Mouse (Mus musculus) neural tube, embryonic 13.5 days (tissue): Measurements from ENCODE around the gene Gpx1. TPM values are rescaled to one million over a fixed set of nuclear protein-coding genes. Genes with fewer than 3 reads are reported as not detected.

Experiments used
- ATAC-seq: fragments of 200-750 bp; cut with Nextera tagmentation; 2 replicates; pipeline ENCODE4 v1.8.0; 2017; ENCODE audit warnings: low read depth, mild to moderate bottlenecking, moderate TSS enrichment, moderate library complexity
- H3K27ac ChIP-seq: fragments of 300-500 bp; sonication (generic); replicated peaks from 2 replicates; pipeline ENCODE4 v1.5.1; 2015; ENCODE audit warnings: moderate library complexity, mild to moderate bottlenecking, inconsistent platforms
- H3K27me3 ChIP-seq: fragments of 300-500 bp; sonication (generic); 2 replicates; pipeline ENCODE4 v1.6.1; 2015; ENCODE audit warnings: mild to moderate bottlenecking, inconsistent platforms
- H3K36me3 ChIP-seq: fragments of 300-500 bp; sonication (generic); 2 replicates; pipeline ENCODE4 v1.6.1; 2015; ENCODE audit warnings: mild to moderate bottlenecking, inconsistent platforms
- H3K4me1 ChIP-seq: fragments of 300-500 bp; sonication (generic); replicated peaks from 2 replicates; pipeline ENCODE4 v1.6.1; 2015; ENCODE audit warnings: inconsistent platforms
- H3K4me2 ChIP-seq: fragments of 300-500 bp; sonication (generic); 2 replicates; pipeline ENCODE4 v1.6.1; 2015; ENCODE audit warnings: inconsistent platforms, mild to moderate bottlenecking, moderate library complexity
- H3K4me3 ChIP-seq: fragments of 300-500 bp; sonication (generic); 2 replicates; pipeline ENCODE4 v1.5.1; 2015; ENCODE audit warnings: mild to moderate bottlenecking, inconsistent platforms
- H3K9ac ChIP-seq: fragments of 300-500 bp; sonication (generic); 2 replicates; pipeline ENCODE4 v1.6.1; 2015; ENCODE audit warnings: moderate library complexity, mild to moderate bottlenecking, inconsistent platforms
- H3K9me3 ChIP-seq: fragments of 300-500 bp; sonication (generic); 2 replicates; pipeline ENCODE4 v1.6.1; 2016; ENCODE audit warnings: inconsistent platforms
- WGBS: fragments of 180-500 bp; shearing (Covaris S2); methylation state at CpG from one replicate; pipeline ENCODE4 v1.1.7; 2015; 5-methylcytosine and 5-hydroxymethylcytosine counted together
- polyA plus RNA-seq: library from polyadenylated mRNA; unstranded; fragments of >200 nt; fragmentation: Nextera tagmentation; extraction: Ambion mirVana; gene quantifications from 2 replicates; pipeline ENCODE4 v1.2.1, GENCODE M21; 2015

Gene Gpx1
- 548 and 562 TPM in 2 replicates for polyA plus RNA-seq

DNA sequence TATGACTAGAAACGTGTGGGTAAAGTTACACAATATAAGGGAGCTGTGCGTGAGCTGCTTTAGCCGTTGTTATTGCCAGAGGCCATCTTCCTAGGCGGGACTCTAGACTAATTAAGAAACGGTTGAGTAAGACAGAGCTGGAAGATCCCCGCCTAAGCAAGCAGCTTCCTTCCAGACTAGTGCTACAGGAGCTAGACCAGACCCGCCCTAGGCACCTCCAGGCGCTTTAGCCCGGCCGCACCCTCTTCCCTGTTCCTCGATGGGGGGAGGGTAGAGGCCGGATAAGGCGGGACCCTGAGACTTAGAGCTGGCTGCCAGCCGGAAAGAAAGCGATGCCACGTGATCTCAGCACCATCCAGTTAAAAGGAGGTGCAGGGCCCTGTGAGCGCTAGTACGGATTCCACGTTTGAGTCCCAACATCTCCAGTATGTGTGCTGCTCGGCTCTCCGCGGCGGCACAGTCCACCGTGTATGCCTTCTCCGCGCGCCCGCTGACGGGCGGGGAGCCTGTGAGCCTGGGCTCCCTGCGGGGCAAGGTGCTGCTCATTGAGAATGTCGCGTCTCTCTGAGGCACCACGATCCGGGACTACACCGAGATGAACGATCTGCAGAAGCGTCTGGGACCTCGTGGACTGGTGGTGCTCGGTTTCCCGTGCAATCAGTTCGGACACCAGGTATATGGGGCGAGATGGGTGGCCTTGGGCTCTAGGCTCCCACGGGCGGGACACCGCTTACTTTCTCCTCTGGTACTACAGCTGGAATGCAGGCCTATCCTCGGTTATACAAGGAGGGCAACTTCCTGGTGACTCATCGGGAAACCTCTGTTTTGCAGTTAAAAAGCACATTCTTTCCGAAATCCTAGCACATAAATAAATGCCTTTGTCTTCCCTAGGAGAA lies at the start of gene Gpx1:
TSS of gene Gpx1 (plus strand) at position 18 of the 896 bp plus-strand sequence.
- peak within 1 kb of the TSS; percentile 72 for H3K4me3 ChIP-seq

DNA sequence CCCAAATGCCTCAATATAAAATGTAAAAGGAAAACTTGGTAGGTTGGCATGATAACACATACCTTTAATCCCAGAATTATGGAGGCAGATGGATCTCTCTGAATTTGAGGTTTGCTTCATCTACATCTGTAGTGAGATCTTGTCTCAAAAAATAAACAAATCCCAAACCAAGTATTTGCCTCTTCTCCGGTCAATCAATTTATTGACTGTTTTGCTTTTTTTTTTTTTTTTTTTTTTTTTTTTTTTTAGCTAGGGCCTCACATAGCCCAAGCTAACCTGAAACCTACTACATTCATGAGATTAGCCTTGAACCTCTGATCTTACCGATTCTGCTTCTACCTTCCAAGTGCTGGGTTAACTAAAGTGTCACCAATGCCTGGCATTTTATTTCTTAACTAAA lies 49.4 kb upstream of the Gpx1 start:
- Histone ChIP-seq H3K4me2 (peak overlapping the region; percentile 70), H3K4me3 (peak overlapping the region; percentile 59), H3K27ac (peak overlapping the region; percentile 94), H3K4me1 (peaks cover 16% of the 10 kb centered on the region), H3K9ac (peak overlapping the region; percentile 86), H3K9me3 (no peaks in the 10 kb centered on the region), H3K36me3 (peaks cover 12% of the 10 kb centered on the region), H3K27me3 (no peaks in the 10 kb centered on the region)
- no peak for ATAC-seq
- WGBS, result 63% methylated on average over 2 of the region's 2 CpGs

More for the DNA sequence above, at the start of gene Gpx1:
- under 1% methylated on average over 49 of the region's 49 CpGs for WGBS
- peak within 1 kb of the TSS; percentile 77 for H3K4me2 ChIP-seq
- H3K36me3 ChIP-seq, result peaks cover 27% of the 10 kb centered on the region
- H3K9me3 ChIP-seq, result no peaks in the 10 kb centered on the region
- ATAC-seq, result peak; percentile 98
- no peaks in the 10 kb centered on the region for H3K27me3 ChIP-seq
- peaks cover 30% of the 10 kb centered on the region for H3K4me1 ChIP-seq
- H3K27ac ChIP-seq, result peak within 1 kb of the TSS; percentile 95
- H3K9ac ChIP-seq, result peak within 1 kb of the TSS; percentile 95

DNA sequence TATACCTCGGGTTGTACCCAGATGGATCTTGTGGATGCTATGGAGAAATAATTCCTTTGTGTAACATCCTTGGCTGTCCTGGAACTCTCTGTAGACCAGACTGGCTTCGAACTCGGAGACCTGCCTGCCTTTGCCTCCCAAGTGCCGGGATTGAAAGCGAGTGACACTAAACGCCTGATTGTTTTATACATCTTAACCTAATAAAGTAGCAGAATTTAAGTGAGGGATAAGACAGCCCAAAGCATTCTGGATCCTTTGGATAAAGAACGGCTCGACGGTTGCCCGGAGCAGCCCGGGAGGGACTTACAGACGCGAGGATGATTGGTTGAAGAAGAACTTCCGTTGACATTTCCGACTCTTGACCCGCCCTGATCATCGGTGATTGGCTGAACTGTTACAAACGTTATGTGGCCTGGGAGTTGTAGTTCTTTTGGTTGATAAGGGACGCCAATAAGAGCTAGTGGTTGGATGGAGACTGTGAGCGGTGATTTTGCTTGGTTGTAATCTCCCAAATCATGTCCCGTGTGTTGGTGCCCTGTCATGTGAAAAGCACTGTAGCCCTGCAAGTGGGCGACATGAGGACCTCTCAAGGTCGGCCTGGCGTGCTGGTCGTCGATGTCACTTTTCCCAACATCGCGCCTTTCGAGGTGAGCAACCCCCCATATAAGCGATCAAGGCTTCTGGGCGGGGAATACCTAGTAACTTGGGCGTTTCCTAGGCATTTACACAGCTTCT lies 48.5 kb upstream of the Gpx1 start, which contains the start of gene Nicn1:
TSS of gene Nicn1 (plus strand) at position 414 of the 735 bp plus-strand sequence.
- Histone ChIP-seq H3K36me3 (peaks cover 20% of the 10 kb centered on the region), H3K9ac (peak within 1 kb of the TSS; percentile 86), H3K4me2 (peak within 1 kb of the TSS; percentile 70), H3K4me3 (peak within 1 kb of the TSS; percentile 59), H3K27me3 (no peaks in the 10 kb centered on the region), H3K27ac (peak within 1 kb of the TSS; percentile 94), H3K4me1 (peaks cover 16% of the 10 kb centered on the region), H3K9me3 (no peaks in the 10 kb centered on the region)
- WGBS, result under 1% methylated on average over 32 of the region's 32 CpGs
- peak; percentile 98 for ATAC-seq

DNA sequence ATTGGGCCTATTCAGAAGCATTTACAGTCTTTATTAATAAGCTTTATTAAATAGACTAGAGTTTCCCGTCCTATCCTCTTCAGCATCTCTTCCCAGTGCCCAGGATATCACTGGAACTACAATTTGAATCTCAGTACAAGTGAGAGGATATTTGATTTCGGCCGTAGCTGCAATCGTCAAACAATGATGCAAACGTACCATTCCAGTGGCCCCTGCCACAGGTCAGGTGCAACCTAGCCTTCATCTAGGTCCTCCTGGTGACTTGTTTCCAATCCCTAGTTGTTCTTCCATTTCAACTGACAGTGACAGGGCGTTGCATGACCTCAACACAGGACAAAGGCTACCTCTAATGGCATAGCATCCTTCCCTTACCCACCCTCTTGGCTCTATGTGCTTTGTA lies 47.9 kb upstream of the Gpx1 start:
- no peaks in the 10 kb centered on the region for H3K27me3 ChIP-seq
- ATAC-seq, result no peak
- WGBS, result 53% methylated on average over 6 of the region's 6 CpGs
- H3K4me3 ChIP-seq, result peak overlapping the region; percentile 59
- peaks cover 26% of the 10 kb centered on the region for H3K36me3 ChIP-seq
- peak overlapping the region; percentile 70 for H3K4me2 ChIP-seq
- H3K9ac ChIP-seq, result peak overlapping the region; percentile 73
- peaks cover 16% of the 10 kb centered on the region for H3K4me1 ChIP-seq
- no peaks in the 10 kb centered on the region for H3K9me3 ChIP-seq
- peak overlapping the region; percentile 83 for H3K27ac ChIP-seq

DNA sequence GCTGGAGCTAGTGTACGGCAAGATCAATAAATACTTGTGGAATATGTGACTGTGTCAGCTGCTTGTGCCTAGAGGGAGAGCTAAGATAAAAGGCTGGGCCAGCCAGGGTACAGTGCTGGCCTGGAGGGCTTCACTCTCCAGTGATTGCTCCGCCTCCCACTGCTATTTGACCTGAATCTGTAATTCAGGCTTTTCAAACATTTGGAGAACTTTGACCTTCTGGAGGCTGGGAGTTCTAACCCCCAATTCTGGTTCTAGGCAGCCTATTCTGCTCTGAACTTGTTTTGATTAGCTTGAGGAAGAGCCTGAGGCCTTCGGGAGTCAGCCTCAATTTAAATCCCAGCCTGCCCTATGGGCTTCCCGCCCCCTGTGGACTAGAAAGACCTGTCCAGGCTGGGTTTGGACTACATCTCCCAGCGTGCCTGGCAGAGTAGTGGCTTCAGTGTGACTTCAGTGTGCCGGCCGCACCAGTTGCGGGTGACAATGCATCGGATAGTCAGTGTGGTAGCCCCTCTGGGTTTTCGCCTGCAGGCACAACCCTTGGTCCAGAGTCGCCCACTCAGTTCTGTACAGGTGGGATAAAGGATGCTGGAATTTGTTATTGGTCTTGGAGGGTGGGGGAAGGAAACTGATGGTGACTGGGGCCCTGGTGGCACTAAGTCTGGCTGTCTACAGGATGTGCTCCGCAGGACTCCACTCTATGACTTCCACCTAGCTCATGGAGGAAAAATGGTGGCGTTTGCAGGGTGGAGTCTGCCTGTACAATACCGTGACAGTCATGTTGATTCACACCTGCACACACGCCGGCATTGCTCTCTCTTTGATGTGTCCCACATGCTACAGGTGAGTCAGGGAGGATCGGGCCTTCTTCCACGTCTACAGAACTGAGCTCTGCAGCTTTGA lies 42.0 kb upstream of the Gpx1 start, which contains the start of gene Amt:
TSS of gene Amt (plus strand) at position 401 of the 903 bp plus-strand sequence.
- ATAC-seq, result peak; percentile 58; the same call in 1 of the 2 replicates
- Histone ChIP-seq H3K9me3 (no peaks in the 10 kb centered on the region), H3K4me3 (peak within 1 kb of the TSS; percentile 25), H3K36me3 (peaks cover 55% of the 10 kb centered on the region), H3K9ac (peak within 1 kb of the TSS; percentile 55), H3K27ac (peak within 1 kb of the TSS; percentile 15), H3K4me1 (peaks cover 18% of the 10 kb centered on the region), H3K4me2 (peak within 1 kb of the TSS; percentile 44), H3K27me3 (no peaks in the 10 kb centered on the region)
- 18% methylated on average over 18 of the region's 18 CpGs for WGBS

DNA sequence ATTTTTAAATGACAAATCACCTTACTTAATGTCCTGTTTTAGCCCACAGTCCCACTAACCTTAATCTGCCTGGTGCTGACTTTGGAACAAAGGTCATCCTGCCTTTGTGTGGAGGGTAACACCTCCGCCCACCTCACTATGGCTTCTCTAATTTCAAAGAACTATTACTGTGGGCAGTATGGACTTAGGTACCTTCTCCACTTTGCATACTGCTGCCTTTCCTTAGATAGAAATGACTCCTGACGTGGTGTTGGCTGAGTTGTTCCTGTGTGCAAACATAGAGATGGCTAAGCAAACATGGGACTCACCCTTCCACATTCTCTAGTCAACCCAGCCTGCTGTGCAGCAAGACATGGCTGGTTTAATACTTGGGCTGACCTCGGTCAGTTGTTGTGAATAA lies 36.9 kb upstream of the Gpx1 start:
- no peak for ATAC-seq
- 75% methylated on average over 3 of the region's 3 CpGs for WGBS

DNA sequence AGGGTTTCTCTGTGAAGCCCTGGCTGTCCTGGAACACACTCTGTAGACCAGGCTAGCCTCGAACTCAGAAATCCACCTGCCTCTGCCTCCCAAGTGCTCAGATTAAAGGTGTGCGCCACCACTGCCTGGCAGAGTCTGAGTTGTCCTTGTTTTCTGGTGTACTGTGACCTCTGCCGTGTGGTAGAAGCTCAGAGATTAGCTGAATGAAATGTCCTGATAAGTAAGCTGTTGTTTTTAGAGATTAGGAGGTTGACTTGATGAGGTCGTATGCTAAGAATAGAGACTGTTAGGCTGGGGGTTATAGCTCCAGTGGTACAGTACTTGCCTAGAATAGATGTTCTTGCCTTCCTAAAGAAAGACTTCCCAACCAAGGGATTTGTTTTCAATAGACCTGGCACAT lies 34.0 kb upstream of the Gpx1 start:
- peak overlapping the region; percentile 85 for H3K9ac ChIP-seq
- H3K27ac ChIP-seq, result peak overlapping the region; percentile 98
- H3K4me1 ChIP-seq, result peaks cover 42% of the 10 kb centered on the region
- H3K27me3 ChIP-seq, result no peaks in the 10 kb centered on the region
- ATAC-seq, result no peak
- H3K9me3 ChIP-seq, result no peaks in the 10 kb centered on the region
- H3K4me3 ChIP-seq, result peak overlapping the region; percentile 90
- H3K36me3 ChIP-seq, result peaks cover 40% of the 10 kb centered on the region
- H3K4me2 ChIP-seq, result peak overlapping the region; percentile 76
- WGBS, result 91% methylated on average over 4 of the region's 4 CpGs

More for the DNA sequence above, 36.9 kb upstream of the Gpx1 start:
- H3K9ac ChIP-seq, result no peak overlapping the region
- peaks cover 24% of the 10 kb centered on the region for H3K4me1 ChIP-seq
- H3K9me3 ChIP-seq, result no peaks in the 10 kb centered on the region
- H3K27ac ChIP-seq, result no peak overlapping the region
- H3K4me2 ChIP-seq, result no peak overlapping the region
- no peak overlapping the region for H3K4me3 ChIP-seq
- no peaks in the 10 kb centered on the region for H3K27me3 ChIP-seq
- H3K36me3 ChIP-seq, result peaks cover 49% of the 10 kb centered on the region

DNA sequence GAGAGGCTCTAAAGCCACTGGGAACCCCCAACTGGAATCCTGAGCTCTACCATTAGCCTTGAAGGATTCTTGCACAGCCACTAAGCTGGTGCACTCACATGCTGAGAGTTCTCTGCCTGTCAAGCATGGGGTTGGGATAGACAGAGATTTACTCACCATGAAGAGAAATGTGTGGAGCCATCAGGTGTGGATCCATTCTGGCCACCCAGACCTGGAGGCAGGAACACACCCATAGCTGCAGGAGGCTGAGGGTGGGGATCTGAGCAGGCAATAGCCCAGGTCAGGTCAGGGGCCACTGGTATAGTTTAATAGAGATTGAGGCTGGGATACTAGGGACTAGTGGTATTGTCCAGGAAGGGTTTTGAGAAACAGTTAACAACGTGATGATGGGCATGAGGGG lies 33.5 kb upstream of the Gpx1 start:
- no peaks in the 10 kb centered on the region for H3K9me3 ChIP-seq
- no peaks in the 10 kb centered on the region for H3K27me3 ChIP-seq
- peak overlapping the region; percentile 98 for H3K27ac ChIP-seq
- no peak for ATAC-seq
- H3K4me1 ChIP-seq, result peaks cover 46% of the 10 kb centered on the region
- H3K4me3 ChIP-seq, result peak overlapping the region; percentile 90
- H3K9ac ChIP-seq, result peak overlapping the region; percentile 85
- peak overlapping the region; percentile 76 for H3K4me2 ChIP-seq
- WGBS, result 3% methylated on average over 1 of the region's 1 CpGs
- peaks cover 37% of the 10 kb centered on the region for H3K36me3 ChIP-seq

DNA sequence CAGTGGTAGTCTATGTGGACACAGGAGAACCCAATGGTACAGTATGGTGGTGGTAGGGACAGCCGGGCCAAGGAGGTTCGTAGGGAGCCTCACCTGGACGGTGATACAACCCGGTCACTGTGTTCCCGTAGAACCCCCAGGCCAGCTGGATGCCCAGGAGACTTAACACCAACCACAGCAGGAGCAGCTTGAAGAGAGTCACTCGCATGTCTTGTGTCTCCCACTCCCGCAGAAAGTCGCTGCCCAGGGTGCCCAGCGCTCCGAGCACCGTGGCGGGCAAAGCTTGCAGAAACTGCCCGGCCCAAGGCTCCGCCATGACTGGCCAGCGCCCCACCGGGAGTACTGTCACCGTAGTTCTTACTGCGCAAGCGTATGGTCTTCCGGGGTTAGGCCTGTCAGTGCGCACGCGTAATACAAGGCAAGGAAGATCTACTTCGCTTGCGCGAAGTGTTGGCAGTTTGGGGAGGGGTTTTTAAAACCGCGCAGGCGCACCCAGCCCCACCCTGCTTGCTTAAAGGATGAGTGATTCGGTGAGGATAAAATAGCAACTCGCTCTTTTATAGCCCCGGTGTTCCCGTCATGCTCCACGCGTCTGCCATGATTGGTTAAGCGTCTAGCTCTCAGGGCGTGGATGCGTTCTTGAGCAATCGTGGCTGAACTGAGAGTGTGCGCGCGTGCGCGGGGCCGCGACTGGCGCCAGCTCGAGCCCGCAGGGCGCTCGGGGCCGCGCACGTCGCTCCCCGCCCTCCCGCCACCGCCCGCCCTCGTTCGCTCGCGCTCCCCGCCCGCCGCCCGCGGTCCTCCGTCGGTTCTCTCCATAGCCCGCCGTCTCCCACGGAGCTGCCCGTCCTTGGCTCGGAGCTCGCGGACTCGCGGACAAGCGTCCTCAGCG lies 32.8 kb upstream of the Gpx1 start, which contains the start of the genes Rhoa and Tcta:
TSS of gene Rhoa (plus strand) at position 501 of the 892 bp plus-strand sequence.
TSS of gene Tcta (minus strand) at position 532 of the 892 bp plus-strand sequence.
- ATAC-seq, result peak; percentile 98
- peaks cover 30% of the 10 kb centered on the region for H3K36me3 ChIP-seq
- peaks cover 51% of the 10 kb centered on the region for H3K4me1 ChIP-seq
- peak within 1 kb of the TSS; percentile 91 for H3K9ac ChIP-seq
- under 1% methylated on average over 75 of the region's 81 CpGs for WGBS
- H3K4me3 ChIP-seq, result peak within 1 kb of the TSS; percentile 90
- no peaks in the 10 kb centered on the region for H3K27me3 ChIP-seq
- H3K9me3 ChIP-seq, result no peaks in the 10 kb centered on the region
- peak within 1 kb of the TSS; percentile 98 for H3K27ac ChIP-seq
- H3K4me2 ChIP-seq, result peak within 1 kb of the TSS; percentile 76

DNA sequence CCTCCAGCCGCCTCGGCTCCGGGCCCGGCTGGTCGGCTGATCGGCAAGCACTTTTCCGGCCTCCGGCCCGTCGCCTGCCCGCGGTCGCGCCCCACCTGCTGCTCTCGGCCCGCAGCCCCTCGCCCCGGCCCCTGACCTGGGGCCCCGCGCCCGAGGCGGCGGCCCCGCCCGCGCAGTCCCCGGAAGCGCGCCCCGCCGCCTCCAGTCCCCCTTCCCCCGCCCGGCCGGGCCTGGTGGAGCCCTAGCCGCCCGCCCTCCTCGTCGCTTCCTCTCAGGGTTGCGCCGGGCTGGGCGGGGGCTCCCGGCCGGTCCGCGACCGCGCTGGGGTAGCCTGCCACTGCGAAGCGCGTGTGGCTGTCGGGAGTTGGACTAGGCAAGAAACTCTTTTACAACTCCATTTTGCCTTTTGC lies 32.1 kb upstream of the Gpx1 start:
- Histone ChIP-seq H3K27ac (peak overlapping the region; percentile 98), H3K4me1 (peaks cover 57% of the 10 kb centered on the region), H3K4me3 (peak overlapping the region; percentile 90), H3K9me3 (no peaks in the 10 kb centered on the region), H3K4me2 (peak overlapping the region; percentile 70), H3K27me3 (no peaks in the 10 kb centered on the region), H3K36me3 (peaks cover 25% of the 10 kb centered on the region), H3K9ac (peak overlapping the region; percentile 91)
- peak; percentile 82 for ATAC-seq
- WGBS, result 0% methylated on average over 38 of the region's 51 CpGs
